Mouse (Mus musculus) hindbrain, embryonic 15.5 days (tissue): ENCODE data around the gene Sav1. TPM values are rescaled to one million over a fixed set of nuclear protein-coding genes. Genes with fewer than 3 reads are reported as not detected.

ENCODE experiments used
- ATAC-seq: fragments of 200-750 bp; cut with Nextera tagmentation; 2 replicates; pipeline ENCODE4 v1.8.0; 2017; ENCODE audit warnings: low read depth, moderate number of reproducible peaks, moderate TSS enrichment; ENCODE audit not compliant: low FRiP score
- H3K27ac ChIP-seq: fragments of 300-500 bp; sonication (generic); replicated peaks from 2 replicates; pipeline ENCODE4 v1.5.1; 2015; ENCODE audit warnings: mild to moderate bottlenecking, inconsistent platforms
- H3K27me3 ChIP-seq: fragments of 300-500 bp; sonication (generic); 2 replicates; pipeline ENCODE4 v1.6.1; 2015; ENCODE audit warnings: control low read depth, inconsistent platforms
- H3K36me3 ChIP-seq: fragments of 300-500 bp; sonication (generic); 2 replicates; pipeline ENCODE4 v1.6.1; 2015; ENCODE audit warnings: control low read depth, inconsistent platforms
- H3K4me1 ChIP-seq: fragments of 300-500 bp; sonication (generic); replicated peaks from 2 replicates; pipeline ENCODE4 v1.6.1; 2015; ENCODE audit warnings: control low read depth, inconsistent platforms
- H3K4me2 ChIP-seq: fragments of 300-500 bp; sonication (generic); 2 replicates; pipeline ENCODE4 v1.6.1; 2015; ENCODE audit warnings: moderate library complexity, mild to moderate bottlenecking, inconsistent platforms
- H3K4me3 ChIP-seq: fragments of 300-500 bp; sonication (generic); 2 replicates; pipeline ENCODE4 v1.5.1; 2015; ENCODE audit warnings: mild to moderate bottlenecking, inconsistent platforms
- H3K9ac ChIP-seq: fragments of 300-500 bp; sonication (generic); 2 replicates; pipeline ENCODE4 v1.6.1; 2015; ENCODE audit warnings: inconsistent platforms
- H3K9me3 ChIP-seq: fragments of 300-500 bp; sonication (generic); 2 replicates; pipeline ENCODE4 v1.6.1; 2016; ENCODE audit warnings: control low read depth, inconsistent platforms
- WGBS: fragments of 180-500 bp; shearing (Covaris S2); methylation state at CpG from one replicate; pipeline ENCODE4 v1.1.7; 2015; 5-methylcytosine and 5-hydroxymethylcytosine counted together
- polyA plus RNA-seq: library from polyadenylated mRNA; unstranded; fragments of >200 nt; fragmentation: Nextera tagmentation; extraction: Ambion mirVana; gene quantifications from 2 replicates; pipeline ENCODE4 v1.2.1, GENCODE M21; 2015

Gene Sav1
- polyA plus RNA-seq: 3.4 and 3.6 TPM in 2 replicates

GRCm38 (mm10) chr12:69986786-69987497, at the start of gene Sav1:
Gene Sav1, minus strand, starts transcription at chr12:69987002.
- Histone ChIP-seq H3K27ac (peak within 1 kb of the TSS; percentile 91), H3K4me3 (peak within 1 kb of the TSS; percentile 95), H3K4me2 (peak within 1 kb of the TSS; percentile 75), H3K36me3 (peaks cover 14% of the 10 kb centered on the region; the same call in 1 of the 2 replicates), H3K4me1 (peaks cover 14% of the 10 kb centered on the region), H3K9me3 (no peaks in the 10 kb centered on the region), H3K9ac (peak within 1 kb of the TSS; percentile 81), H3K27me3 (no peaks in the 10 kb centered on the region)
- peak; percentile 95 for ATAC-seq
- WGBS: under 1% methylated on average over 91 of the region's 102 CpGs

- no peak overlapping the region for H3K9ac ChIP-seq
- no peak overlapping the region for H3K4me2 ChIP-seq
- no peak overlapping the region for H3K4me3 ChIP-seq
- no peaks in the 10 kb centered on the region for H3K4me1 ChIP-seq
- peaks cover 70% of the 10 kb centered on the region for H3K36me3 ChIP-seq
- no peaks in the 10 kb centered on the region for H3K9me3 ChIP-seq
- no peaks in the 10 kb centered on the region for H3K27me3 ChIP-seq
- H3K27ac ChIP-seq: no peak overlapping the region
- no peak for ATAC-seq
Observed at GRCm38 (mm10) chr12:70026233-70026632, 39.4 kb upstream of the Sav1 start.

- Histone ChIP-seq H3K36me3 (peaks cover 67% of the 10 kb centered on the region), H3K9ac (no peak overlapping the region), H3K4me1 (no peaks in the 10 kb centered on the region), H3K9me3 (no peaks in the 10 kb centered on the region), H3K27me3 (no peaks in the 10 kb centered on the region), H3K4me2 (no peak overlapping the region), H3K27ac (no peak overlapping the region), H3K4me3 (no peak overlapping the region)
- ATAC-seq: no peak
- 87% methylated on average over 6 of the region's 6 CpGs for WGBS
Observed at GRCm38 (mm10) chr12:70025431-70025830, 38.6 kb upstream of the Sav1 start.

GRCm38 (mm10) chr12:70023580-70023979, 36.8 kb upstream of the Sav1 start:
- H3K27me3 ChIP-seq: no peaks in the 10 kb centered on the region
- no peak for ATAC-seq
- no peak overlapping the region for H3K4me2 ChIP-seq
- no peak overlapping the region for H3K9ac ChIP-seq
- no peaks in the 10 kb centered on the region for H3K4me1 ChIP-seq
- no peak overlapping the region for H3K27ac ChIP-seq
- no peak overlapping the region for H3K4me3 ChIP-seq
- H3K9me3 ChIP-seq: no peaks in the 10 kb centered on the region
- WGBS: 94% methylated on average over 4 of the region's 4 CpGs
- peaks cover 69% of the 10 kb centered on the region for H3K36me3 ChIP-seq

- peaks cover 71% of the 10 kb centered on the region for H3K36me3 ChIP-seq
- ATAC-seq: no peak
- H3K4me3 ChIP-seq: no peak overlapping the region
- H3K27me3 ChIP-seq: no peaks in the 10 kb centered on the region
- no peak overlapping the region for H3K4me2 ChIP-seq
- no peaks in the 10 kb centered on the region for H3K9me3 ChIP-seq
- H3K9ac ChIP-seq: no peak overlapping the region
- no peak overlapping the region for H3K27ac ChIP-seq
- WGBS: 86% methylated on average over 4 of the region's 4 CpGs
- no peaks in the 10 kb centered on the region for H3K4me1 ChIP-seq
Observed at GRCm38 (mm10) chr12:70018153-70018552, 31.4 kb upstream of the Sav1 start.

GRCm38 (mm10) chr12:70015936-70016335, 29.1 kb upstream of the Sav1 start:
- WGBS: 74% methylated on average over 4 of the region's 4 CpGs
- H3K4me3 ChIP-seq: no peak overlapping the region
- ATAC-seq: no peak
- H3K4me1 ChIP-seq: no peaks in the 10 kb centered on the region
- no peaks in the 10 kb centered on the region for H3K9me3 ChIP-seq
- peaks cover 66% of the 10 kb centered on the region for H3K36me3 ChIP-seq
- no peaks in the 10 kb centered on the region for H3K27me3 ChIP-seq
- no peak overlapping the region for H3K9ac ChIP-seq
- no peak overlapping the region for H3K4me2 ChIP-seq
- no peak overlapping the region for H3K27ac ChIP-seq

GRCm38 (mm10) chr12:70011681-70012080, 24.9 kb upstream of the Sav1 start:
- Histone ChIP-seq H3K9me3 (no peaks in the 10 kb centered on the region), H3K27me3 (no peaks in the 10 kb centered on the region), H3K4me1 (no peaks in the 10 kb centered on the region), H3K4me2 (no peak overlapping the region), H3K27ac (no peak overlapping the region), H3K9ac (no peak overlapping the region), H3K4me3 (no peak overlapping the region), H3K36me3 (peaks cover 41% of the 10 kb centered on the region)
- WGBS: 25% methylated on average over 5 of the region's 5 CpGs
- no peak for ATAC-seq

- H3K4me1 ChIP-seq: no peaks in the 10 kb centered on the region
- no peak for ATAC-seq
- WGBS: 84% methylated on average over 4 of the region's 4 CpGs
Observed at GRCm38 (mm10) chr12:70010356-70010755, 23.6 kb upstream of the Sav1 start.

GRCm38 (mm10) chr12:70005103-70005502, 18.3 kb upstream of the Sav1 start:
- Histone ChIP-seq H3K36me3 (no peaks in the 10 kb centered on the region), H3K9ac (no peak overlapping the region), H3K4me2 (no peak overlapping the region), H3K27me3 (no peaks in the 10 kb centered on the region), H3K27ac (no peak overlapping the region), H3K4me1 (no peaks in the 10 kb centered on the region), H3K9me3 (no peaks in the 10 kb centered on the region), H3K4me3 (no peak overlapping the region)
- 88% methylated on average over 4 of the region's 4 CpGs for WGBS
- ATAC-seq: no peak

More at GRCm38 (mm10) chr12:70010356-70010755, 23.6 kb upstream of the Sav1 start:
- H3K4me3 ChIP-seq: no peak overlapping the region
- peaks cover 28% of the 10 kb centered on the region for H3K36me3 ChIP-seq
- no peak overlapping the region for H3K4me2 ChIP-seq
- no peaks in the 10 kb centered on the region for H3K9me3 ChIP-seq
- no peaks in the 10 kb centered on the region for H3K27me3 ChIP-seq
- no peak overlapping the region for H3K9ac ChIP-seq
- H3K27ac ChIP-seq: no peak overlapping the region

- ATAC-seq: no peak
- Histone ChIP-seq H3K4me3 (no peak overlapping the region), H3K4me1 (no peaks in the 10 kb centered on the region), H3K27ac (no peak overlapping the region), H3K27me3 (no peaks in the 10 kb centered on the region), H3K9ac (no peak overlapping the region), H3K4me2 (no peak overlapping the region), H3K36me3 (no peaks in the 10 kb centered on the region), H3K9me3 (no peaks in the 10 kb centered on the region)
- 86% methylated on average over 13 of the region's 13 CpGs for WGBS
Observed at GRCm38 (mm10) chr12:69998186-69998983, 11.6 kb upstream of the Sav1 start.

GRCm38 (mm10) chr12:69995382-69995781, 8.6 kb upstream of the Sav1 start:
- Histone ChIP-seq H3K4me3 (no peak overlapping the region), H3K4me2 (no peak overlapping the region), H3K36me3 (no peaks in the 10 kb centered on the region), H3K27ac (no peak overlapping the region), H3K4me1 (no peaks in the 10 kb centered on the region), H3K27me3 (no peaks in the 10 kb centered on the region), H3K9ac (no peak overlapping the region), H3K9me3 (no peaks in the 10 kb centered on the region)
- 79% methylated on average over 3 of the region's 3 CpGs for WGBS
- ATAC-seq: no peak

GRCm38 (mm10) chr12:69986241-69986762, 500 bp downstream of the Sav1 start:
- WGBS: under 1% methylated on average over 35 of the region's 36 CpGs
- Histone ChIP-seq H3K4me2 (peak overlapping the region; percentile 75), H3K36me3 (peaks cover 19% of the 10 kb centered on the region; the same call in 1 of the 2 replicates), H3K9ac (peak overlapping the region; percentile 81), H3K27me3 (no peaks in the 10 kb centered on the region), H3K4me1 (peaks cover 14% of the 10 kb centered on the region), H3K9me3 (no peaks in the 10 kb centered on the region), H3K4me3 (peak overlapping the region; percentile 95), H3K27ac (peak overlapping the region; percentile 91)
- ATAC-seq: peak; percentile 55
